Mouse (Mus musculus): ENCODE results near the gene Pde4c.

Pde4c gene

GRCm38 (mm10) chr8:70720739-70721138, 2.8 kb upstream of the Pde4c start:
- DNase-seq (ENCODE audit: low spot score in 2 of 2) = peak; percentile 56 to 81

- no peak for DNase-seq (ENCODE audit: low spot score in 2 of 2)
Measured at GRCm38 (mm10) chr8:70721601-70722000, 1.9 kb upstream of the Pde4c start.

- DNase-seq (ENCODE audit: low spot score in 2 of 2) = no peak
Measured at GRCm38 (mm10) chr8:70724216-70724615, 696 bp downstream of the Pde4c start.

GRCm38 (mm10) chr8:70725792-70726447, 2.4 kb downstream of the Pde4c start:
- no peak for DNase-seq (ENCODE audit: low spot score in 2 of 2)

- DNase-seq (ENCODE audit: low spot score in 2 of 2) = no peak
Measured at GRCm38 (mm10) chr8:70726721-70727120, 3.2 kb downstream of the Pde4c start.

- DNase-seq (ENCODE audit: low spot score in 2 of 2) = peak; percentile 43 to 53
Measured at GRCm38 (mm10) chr8:70729808-70730475, 6.4 kb downstream of the Pde4c start.

GRCm38 (mm10) chr8:70730956-70731355, 7.4 kb downstream of the Pde4c start:
- no peak for DNase-seq (ENCODE audit: low spot score in 2 of 2)

GRCm38 (mm10) chr8:70737705-70738104, 14.2 kb downstream of the Pde4c start:
- no peak for DNase-seq (ENCODE audit: low spot score in 2 of 2)

GRCm38 (mm10) chr8:70738211-70738610, 14.7 kb downstream of the Pde4c start:
- DNase-seq (ENCODE audit: low spot score in 2 of 2) = no peak

- DNase-seq (ENCODE audit: low spot score in 2 of 2) = no peak
Measured at GRCm38 (mm10) chr8:70741661-70742060, 18.1 kb downstream of the Pde4c start.

GRCm38 (mm10) chr8:70742176-70742575, 18.7 kb downstream of the Pde4c start:
- no peak for DNase-seq (ENCODE audit: low spot score in 2 of 2)

GRCm38 (mm10) chr8:70742981-70743655, 19.6 kb downstream of the Pde4c start:
- DNase-seq (ENCODE audit: low spot score in 2 of 2) = no peak

- DNase-seq (ENCODE audit: low spot score in 2 of 2) = no peak
Measured at GRCm38 (mm10) chr8:70743656-70744590, 20.4 kb downstream of the Pde4c start.

GRCm38 (mm10) chr8:70744806-70745205, 21.3 kb downstream of the Pde4c start:
- DNase-seq (ENCODE audit: low spot score in 2 of 2) = no peak

GRCm38 (mm10) chr8:70745691-70746220, 22.2 kb downstream of the Pde4c start:
- no peak for DNase-seq (ENCODE audit: low spot score in 2 of 2)

GRCm38 (mm10) chr8:70746676-70747075, 23.2 kb downstream of the Pde4c start:
- DNase-seq (ENCODE audit: low spot score in 2 of 2) = no peak

GRCm38 (mm10) chr8:70747211-70747890, 23.8 kb downstream of the Pde4c start:
- no peak for DNase-seq (ENCODE audit: low spot score in 2 of 2)

GRCm38 (mm10) chr8:70748246-70749096, 25.0 kb downstream of the Pde4c start:
- DNase-seq (ENCODE audit: low spot score in 2 of 2) = no peak

GRCm38 (mm10) chr8:70749097-70749674, 25.7 kb downstream of the Pde4c start:
- DNase-seq (ENCODE audit: low spot score in 2 of 2) = no peak

Measured in spleen, postnatal 14 days (tissue).